ENCODE assay signal across 12 mouse cellular contexts in genomic region chr2:173047471-173047870, GRCm38 (mm10). TPM values are rescaled to one million over a fixed set of nuclear protein-coding genes. Genes with fewer than 3 reads are reported as not detected.
A peak's percentile ranks its signal among the peaks of the same experiment; 100 is the strongest.
DNase-seq lines count a peak whose midpoint lies in the region; ATAC-seq and TF ChIP-seq lines count a peak whose summit lies in the region.
"Had no signal": no experiment of that assay in that cellular context is flagged by ENCODE, and none has a peak within 500 bp of the region (broad histone marks: within the 10 kb centered on the region; RNA-seq: fewer than 3 reads in every experiment).

No protein-coding gene starts in this region.

- peaks cover 94% of the 10 kb centered on the region for H3K4me1 ChIP-seq in heart, embryonic 10.5 days
- peaks cover 70% of the 10 kb centered on the region for H3K4me1 ChIP-seq in spleen, adult 2 months (ENCODE audit: control insufficient read depth, insufficient read depth, insufficient read length)
- H3K4me1 ChIP-seq in liver, postnatal 0 days (ENCODE audit: insufficient read depth): peaks cover 63% of the 10 kb centered on the region
- H3K4me1 ChIP-seq in intestine, postnatal 0 days (replicated peaks; ENCODE audit: control insufficient read depth, insufficient read depth, low read length): 0 out of 2 replicates have a peak, but pooled peaks cover 3% of the 10 kb centered on the region

- peak overlapping the region; percentile 30; the same call in 1 of the 2 replicates for H3K9ac ChIP-seq in liver, postnatal 0 days (replicated peaks)
- H3K9ac ChIP-seq in intestine, postnatal 0 days (ENCODE audit: low read depth, low read length): no peak overlapping the region
- H3K9ac ChIP-seq: lung, embryonic 14.5 days; neural tube, embryonic 13.5 days had no signal

- H3K27ac ChIP-seq in heart, embryonic 10.5 days: peak overlapping the region; percentile 89
- peak overlapping the region; percentile 50 for H3K27ac ChIP-seq in spleen, adult 2 months (ENCODE audit: insufficient read depth, low read length)
- peak overlapping the region; percentile 66 for H3K27ac ChIP-seq in liver, postnatal 0 days (ENCODE audit: low read depth)
- H3K27ac ChIP-seq in layer of hippocampus, adult 2 months: no peak overlapping the region
- H3K27ac ChIP-seq in intestine, postnatal 0 days (ENCODE audit: low read depth, low read length): no peak overlapping the region
- H3K27ac ChIP-seq: neural tube, embryonic 13.5 days had no signal

- H3K9me3 ChIP-seq in heart, embryonic 10.5 days: no peaks in the 10 kb centered on the region
- no peaks in the 10 kb centered on the region for H3K9me3 ChIP-seq in liver, postnatal 0 days (ENCODE audit: low read length)
- H3K9me3 ChIP-seq in intestine, postnatal 0 days (ENCODE audit: control insufficient read depth): no peaks in the 10 kb centered on the region
- H3K9me3 ChIP-seq: neural tube, embryonic 13.5 days had no signal

- TF ChIP-seq CTCF in spleen, adult 2 months (IDR thresholded peaks at IDR 0.05; ENCODE audit: extremely low read depth, insufficient read depth, insufficient read length, insufficient replicate concordance): no peak
- TF ChIP-seq CTCF in liver, postnatal 0 days (IDR thresholded peaks at IDR 0.05; ENCODE audit: low read depth): no peak
- TF ChIP-seq CTCF in layer of hippocampus, adult 2 months (conservative IDR thresholded peaks at IDR 0.05): no peak
- TF ChIP-seq CTCF in intestine, postnatal 0 days (IDR thresholded peaks at IDR 0.05; ENCODE audit: low read depth): no peak

- no peak for DNase-seq in heart, embryonic 10.5 days (ENCODE audit: low spot score)
- no peak for DNase-seq in heart, adult 8-10 months (ENCODE audit: low spot score)
- DNase-seq in spleen, adult 2 months (ENCODE audit: low read depth in 1 of 2, low spot score in 2 of 2): no peak
- no peak for DNase-seq in spleen, adult 18-20 months
- peak; percentile 57 for DNase-seq in kidney, postnatal 14 days
- DNase-seq in liver, postnatal 0 days: no peak
- no peak for DNase-seq in layer of hippocampus, adult 2 months (ENCODE audit: low spot score in 2 of 2)
- DNase-seq: cerebellum, adult 11-12 months; lung, embryonic 14.5 days; right cerebral cortex, postnatal 14 days had no signal

- 66% methylated on average over 5 of the region's 5 CpGs for WGBS in heart, embryonic 10.5 days
- 39% methylated on average over 5 of the region's 5 CpGs for WGBS in spleen, adult 2 months
- 52% methylated on average over 5 of the region's 5 CpGs for WGBS in liver, postnatal 0 days (ENCODE audit: insufficient replicate concordance)
- 83% methylated on average over 5 of the region's 5 CpGs for WGBS in intestine, postnatal 0 days

- no peak overlapping the region for H3K4me3 ChIP-seq in heart, embryonic 10.5 days
- H3K4me3 ChIP-seq in spleen, adult 2 months (ENCODE audit: extremely low read depth, insufficient read depth, insufficient read length): no peak overlapping the region
- no peak overlapping the region for H3K4me3 ChIP-seq in liver, postnatal 0 days (ENCODE audit: low read depth, low read length)
- no peak overlapping the region for H3K4me3 ChIP-seq in layer of hippocampus, adult 2 months
- H3K4me3 ChIP-seq in intestine, postnatal 0 days (ENCODE audit: low read depth, low read length): no peak overlapping the region
- H3K4me3 ChIP-seq: neural tube, embryonic 13.5 days had no signal

- ATAC-seq in liver, postnatal 0 days: 0 out of 2 replicates have a peak, but pooled peaks have one; percentile 3
- no peak for ATAC-seq in intestine, postnatal 0 days

- no peak for TF ChIP-seq EP300 in liver, postnatal 0 days (IDR thresholded peaks at IDR 0.05; ENCODE audit: low read depth)

- H3K36me3 ChIP-seq in heart, embryonic 10.5 days: no peaks in the 10 kb centered on the region
- no peaks in the 10 kb centered on the region for H3K36me3 ChIP-seq in spleen, adult 2 months (ENCODE audit: control insufficient read depth, insufficient read depth, low read length)
- H3K36me3 ChIP-seq in liver, postnatal 0 days (replicated peaks; ENCODE audit: insufficient read depth, low read length): no peaks in the 10 kb centered on the region
- no peaks in the 10 kb centered on the region for H3K36me3 ChIP-seq in intestine, postnatal 0 days (ENCODE audit: control insufficient read depth, insufficient read depth)
- H3K36me3 ChIP-seq: neural tube, embryonic 13.5 days had no signal

- peak overlapping the region; percentile 47 for H3K4me2 ChIP-seq in liver, postnatal 0 days (ENCODE audit: low read depth, low read length)
- no peak overlapping the region for H3K4me2 ChIP-seq in intestine, postnatal 0 days (replicated peaks; ENCODE audit: low read depth)
- H3K4me2 ChIP-seq: lung, embryonic 14.5 days; neural tube, embryonic 13.5 days had no signal

- H3K27me3 ChIP-seq in heart, embryonic 10.5 days (ENCODE audit: insufficient read depth, poor library complexity, severe bottlenecking): no peaks in the 10 kb centered on the region
- H3K27me3 ChIP-seq in spleen, adult 2 months (ENCODE audit: control insufficient read depth, insufficient read depth, low read length): no peaks in the 10 kb centered on the region
- H3K27me3 ChIP-seq in liver, postnatal 0 days (ENCODE audit: insufficient read depth, low read length): no peaks in the 10 kb centered on the region
- H3K27me3 ChIP-seq in intestine, postnatal 0 days (replicated peaks; ENCODE audit: control insufficient read depth, insufficient read depth, low read length): no peaks in the 10 kb centered on the region
- H3K27me3 ChIP-seq: neural tube, embryonic 13.5 days had no signal

- TF ChIP-seq POLR2A in spleen, adult 2 months (IDR thresholded peaks at IDR 0.05; ENCODE audit: low read depth, low read length): no peak

RNA-seq across cellular contexts. Expression of gene Rbm38, which starts 27.2 kb away (rescaled TPM):
- polyA plus RNA-seq in heart, embryonic 10.5 days (2016; fragmentation: Nextera tagmentation; extraction: Ambion mirVana): 156 and 188 TPM in 2 replicates
- 100 to 1,000 TPM; 143 to 197 (median 166) TPM for total RNA-seq in heart, adult 8-10 months (2022)
- polyA plus RNA-seq in spleen, adult 2 months (2012; rRNA removed): 663 and 724 TPM in 2 replicates
- polyA plus RNA-seq in liver, postnatal 0 days (2015; fragmentation: Nextera tagmentation; extraction: Ambion mirVana): 124 and 126 TPM in 2 replicates
- total RNA-seq in layer of hippocampus, adult 2 months (2021): 1 to 10 TPM; 3.0 to 4.5 TPM
- polyA plus RNA-seq in intestine, postnatal 0 days (2015; fragmentation: Nextera tagmentation; extraction: Ambion mirVana): 39.0 and 39.8 TPM in 2 replicates

RNA-seq across cellular contexts. Expression of gene Rae1, which starts 47.6 kb away (rescaled TPM):
- 139 and 162 TPM in 2 replicates for polyA plus RNA-seq in heart, embryonic 10.5 days (2016; fragmentation: Nextera tagmentation; extraction: Ambion mirVana)
- 10 to 100 TPM; 20.2 to 24.8 (median 23.0) TPM for total RNA-seq in heart, adult 8-10 months (2022)
- 48.3 and 51.5 TPM in 2 replicates for polyA plus RNA-seq in spleen, adult 2 months (2012; rRNA removed)
- polyA plus RNA-seq in liver, postnatal 0 days (2015; fragmentation: Nextera tagmentation; extraction: Ambion mirVana): 40.0 and 41.5 TPM in 2 replicates
- 10 to 100 TPM; 76.7 to 90.6 TPM for total RNA-seq in layer of hippocampus, adult 2 months (2021)
- polyA plus RNA-seq in intestine, postnatal 0 days (2015; fragmentation: Nextera tagmentation; extraction: Ambion mirVana): 62.8 and 63.5 TPM in 2 replicates

Comparison
In these comparisons a context has a peak if more than half of its experiments do, and no peak if none do; other contexts are left out.
1. H3K27ac ChIP-seq: peak in heart, embryonic 10.5 days (single experiment), spleen, adult 2 months (single experiment) and liver, postnatal 0 days (single experiment); none in layer of hippocampus, adult 2 months (single experiment) and intestine, postnatal 0 days (single experiment).